Mouse (Mus musculus): Measurements from ENCODE around the gene Rps15.

Gene Rps15

GRCm38 (mm10) chr10:80288657-80289056, 3.6 kb upstream of the Rps15 start:
- no peak for DNase-seq (ENCODE audit: low spot score)

- DNase-seq (ENCODE audit: low spot score) = peak; percentile 49
Observed at GRCm38 (mm10) chr10:80293325-80293724, 1.1 kb downstream of the Rps15 start.

- peak; percentile 47 for DNase-seq (ENCODE audit: low spot score)
Observed at GRCm38 (mm10) chr10:80294311-80294710, 2.1 kb downstream of the Rps15 start.

DNA sequence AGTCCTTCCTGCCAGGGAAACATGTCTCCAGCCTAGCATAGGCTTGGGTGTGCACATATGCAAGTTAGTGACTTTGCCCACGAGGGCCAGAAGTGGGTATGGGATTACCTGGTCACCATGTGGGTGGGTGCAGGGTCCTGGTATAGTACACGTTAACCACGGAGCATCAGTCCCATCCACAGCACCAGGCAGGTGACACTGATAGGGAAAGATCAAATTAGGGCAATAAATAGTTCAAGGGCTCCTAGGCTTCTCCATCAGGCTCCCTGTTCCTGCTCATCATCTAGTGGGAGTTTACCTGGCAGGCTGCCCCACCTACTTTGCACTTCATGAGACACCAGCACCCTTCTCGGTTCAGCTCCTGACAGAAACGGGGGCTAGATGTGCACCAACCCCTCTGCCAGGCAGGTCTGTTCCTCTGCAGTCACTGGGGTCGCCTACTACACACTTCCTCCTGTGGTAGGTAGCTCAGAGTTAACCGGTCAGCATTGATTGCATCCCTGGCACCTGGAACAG, 2.6 kb downstream of the Rps15 start:
- DNase-seq (ENCODE audit: low spot score) = no peak

GRCm38 (mm10) chr10:80295618-80296425, 3.6 kb downstream of the Rps15 start, which contains the start of gene Apc2:
Gene Apc2, plus strand, starts transcription at chr10:80295977.
- DNase-seq (ENCODE audit: low spot score) = peak; percentile 74

GRCm38 (mm10) chr10:80296824-80297223, 4.6 kb downstream of the Rps15 start:
- no peak for DNase-seq (ENCODE audit: low spot score)

- DNase-seq (ENCODE audit: low spot score) = peak; percentile 47
Observed at GRCm38 (mm10) chr10:80297526-80298133, 5.4 kb downstream of the Rps15 start.

GRCm38 (mm10) chr10:80298571-80299281, 6.5 kb downstream of the Rps15 start:
- DNase-seq (ENCODE audit: low spot score) = peak; percentile 92

DNA sequence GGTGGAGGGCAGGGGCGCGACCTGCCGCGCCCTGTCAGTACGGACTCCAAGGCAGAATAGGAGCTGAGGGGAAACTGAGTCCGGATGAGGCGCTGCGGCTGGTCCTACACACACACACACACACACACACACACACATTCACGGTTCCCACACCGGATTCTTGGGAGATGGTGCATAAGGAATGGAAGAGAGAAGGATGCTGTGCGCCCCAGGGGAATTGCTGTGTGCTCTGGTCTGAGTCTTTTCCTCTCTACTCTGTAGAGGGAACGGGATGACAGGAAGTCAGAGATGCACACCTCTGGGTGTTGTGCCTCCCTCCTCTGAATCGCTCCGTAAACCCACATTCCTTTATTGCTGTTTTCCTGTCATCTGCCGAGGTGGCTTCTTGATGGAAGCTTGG, 7.0 kb downstream of the Rps15 start:
- peak; percentile 66 for DNase-seq (ENCODE audit: low spot score)

DNA sequence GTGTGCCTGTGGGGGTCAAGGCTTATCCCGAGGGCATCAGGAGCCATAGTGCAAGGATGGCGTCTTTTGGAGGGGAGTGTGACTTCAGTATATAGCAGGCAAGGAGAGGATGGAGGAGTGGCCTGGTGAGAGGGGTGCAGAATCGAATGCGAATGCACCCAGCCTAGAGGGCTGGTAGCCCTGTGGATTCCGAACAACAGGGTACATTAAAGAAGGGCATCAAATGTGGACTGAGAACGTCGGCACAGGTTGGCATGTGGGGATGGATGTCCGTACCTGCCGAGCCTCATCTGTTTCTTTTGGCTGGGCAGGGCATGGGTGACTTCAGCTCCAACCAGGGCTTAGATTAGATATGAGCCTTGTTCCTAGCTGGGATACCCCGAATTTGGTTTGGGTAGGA, 7.6 kb downstream of the Rps15 start:
- no peak for DNase-seq (ENCODE audit: low spot score)

- no peak for DNase-seq (ENCODE audit: low spot score)
Observed at GRCm38 (mm10) chr10:80300672-80301181, 8.5 kb downstream of the Rps15 start.

DNA sequence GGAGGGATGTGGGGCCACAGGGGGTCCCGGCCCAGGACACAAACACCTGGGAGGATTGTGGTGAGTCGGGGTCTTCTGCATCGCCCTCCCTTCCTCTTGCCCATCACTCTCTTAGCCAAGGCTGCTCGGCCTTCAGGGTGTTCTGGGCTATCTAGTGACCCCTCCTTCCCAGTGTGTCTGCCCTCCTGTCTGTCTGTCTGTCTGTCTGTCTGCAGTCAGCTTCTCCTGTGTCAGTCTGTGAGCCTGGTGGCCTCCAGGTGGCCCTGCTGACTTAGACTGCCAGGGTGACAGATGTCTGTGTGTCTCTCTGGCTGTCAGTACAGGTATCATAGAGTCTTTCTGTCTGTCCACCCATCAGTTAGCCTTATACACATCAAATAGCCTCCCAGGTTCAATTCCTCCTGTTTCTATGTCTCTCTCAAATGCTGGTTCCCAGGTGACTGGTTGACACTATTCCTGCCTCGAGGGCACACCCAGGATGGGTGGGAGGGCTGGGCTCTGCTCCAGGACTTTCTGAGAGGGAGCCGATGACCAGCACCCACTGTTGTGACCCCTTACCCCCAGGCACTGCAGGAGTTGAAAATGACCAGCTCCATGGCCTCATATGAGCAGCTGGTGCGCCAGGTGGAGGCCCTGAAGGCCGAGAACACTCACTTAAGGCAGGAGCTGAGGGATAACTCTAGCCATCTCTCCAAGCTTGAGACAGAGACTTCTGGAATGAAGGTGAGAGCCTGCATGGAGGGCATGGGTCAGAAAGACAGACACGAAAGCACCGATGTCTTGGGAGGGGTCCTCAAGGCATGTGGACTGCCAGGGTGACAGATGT, 9.2 kb downstream of the Rps15 start:
- DNase-seq (ENCODE audit: low spot score) = no peak

DNA sequence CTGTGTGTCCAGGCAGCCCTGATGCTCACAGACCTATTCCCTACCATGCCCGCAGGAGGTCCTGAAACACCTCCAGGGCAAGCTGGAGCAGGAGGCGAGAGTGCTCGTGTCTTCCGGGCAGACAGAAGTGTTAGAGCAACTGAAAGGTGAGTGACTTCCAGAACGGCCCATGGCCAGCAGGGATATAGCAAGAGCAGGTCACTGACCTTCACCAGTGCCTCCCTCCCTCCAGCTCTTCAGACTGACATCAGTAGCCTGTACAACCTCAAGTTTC, 9.8 kb downstream of the Rps15 start:
- no peak for DNase-seq (ENCODE audit: low spot score)

DNA sequence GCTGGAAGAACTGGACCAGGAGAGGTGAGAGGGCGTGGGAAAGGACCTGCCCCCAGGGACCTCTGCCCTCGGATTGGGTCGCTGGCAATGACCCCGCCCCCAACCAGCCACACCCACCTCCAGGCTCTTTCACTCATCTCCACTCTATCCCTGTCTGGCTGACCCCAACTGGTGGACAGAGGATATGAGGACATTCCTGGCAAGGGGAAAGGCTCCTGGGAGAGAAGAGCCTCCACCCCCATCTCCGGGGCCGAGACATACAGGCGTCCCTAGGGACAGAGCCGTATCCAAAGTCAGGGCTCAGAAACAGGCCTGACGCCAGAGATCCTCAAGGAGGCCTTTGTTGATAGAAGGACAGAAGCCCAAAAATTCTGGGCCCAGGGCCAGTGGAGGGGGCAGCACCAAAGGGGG, 10.2 kb downstream of the Rps15 start:
- peak; percentile 90 for DNase-seq (ENCODE audit: low spot score)

DNA sequence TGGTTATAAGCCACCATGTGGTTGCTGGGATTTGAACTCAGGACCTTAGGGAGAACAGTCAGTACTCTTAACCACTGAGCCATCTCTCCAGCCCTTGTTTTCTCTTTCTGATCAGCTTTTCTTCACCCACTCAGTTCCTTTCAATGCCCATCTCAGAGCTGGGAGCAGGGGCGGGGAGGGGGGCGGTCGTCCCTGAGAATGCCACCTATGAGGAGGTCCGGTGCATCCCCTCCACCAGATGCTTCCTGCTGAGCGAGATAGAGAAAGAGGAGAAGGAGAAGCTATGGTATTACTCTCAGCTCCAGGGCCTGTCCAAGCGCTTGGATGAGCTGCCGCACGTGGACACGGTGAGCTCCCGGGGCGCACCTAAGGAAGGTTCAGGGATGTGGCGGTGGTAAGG, 12.2 kb downstream of the Rps15 start:
- no peak for DNase-seq (ENCODE audit: low spot score)

DNA sequence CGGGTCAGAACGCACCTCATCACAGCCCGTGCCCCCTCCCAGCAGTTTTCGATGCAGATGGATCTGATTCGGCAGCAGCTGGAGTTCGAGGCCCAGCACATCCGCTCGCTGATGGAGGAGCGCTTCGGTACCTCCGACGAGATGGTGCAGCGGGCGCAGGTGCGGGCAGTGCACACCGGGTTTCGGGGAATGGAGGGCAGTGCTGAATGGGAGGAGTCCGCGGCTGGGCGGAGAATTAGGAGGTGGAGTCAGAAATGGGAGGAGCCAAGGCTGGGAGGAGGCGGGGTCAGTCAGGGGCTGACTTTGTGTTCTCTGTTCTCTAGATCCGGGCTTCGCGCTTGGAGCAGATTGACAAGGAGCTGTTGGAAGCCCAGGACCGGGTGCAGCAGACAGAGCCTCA, 12.6 kb downstream of the Rps15 start:
- DNase-seq (ENCODE audit: low spot score) = no peak

GRCm38 (mm10) chr10:80311560-80311959, 19.3 kb downstream of the Rps15 start:
- DNase-seq (ENCODE audit: low spot score) = no peak

DNA sequence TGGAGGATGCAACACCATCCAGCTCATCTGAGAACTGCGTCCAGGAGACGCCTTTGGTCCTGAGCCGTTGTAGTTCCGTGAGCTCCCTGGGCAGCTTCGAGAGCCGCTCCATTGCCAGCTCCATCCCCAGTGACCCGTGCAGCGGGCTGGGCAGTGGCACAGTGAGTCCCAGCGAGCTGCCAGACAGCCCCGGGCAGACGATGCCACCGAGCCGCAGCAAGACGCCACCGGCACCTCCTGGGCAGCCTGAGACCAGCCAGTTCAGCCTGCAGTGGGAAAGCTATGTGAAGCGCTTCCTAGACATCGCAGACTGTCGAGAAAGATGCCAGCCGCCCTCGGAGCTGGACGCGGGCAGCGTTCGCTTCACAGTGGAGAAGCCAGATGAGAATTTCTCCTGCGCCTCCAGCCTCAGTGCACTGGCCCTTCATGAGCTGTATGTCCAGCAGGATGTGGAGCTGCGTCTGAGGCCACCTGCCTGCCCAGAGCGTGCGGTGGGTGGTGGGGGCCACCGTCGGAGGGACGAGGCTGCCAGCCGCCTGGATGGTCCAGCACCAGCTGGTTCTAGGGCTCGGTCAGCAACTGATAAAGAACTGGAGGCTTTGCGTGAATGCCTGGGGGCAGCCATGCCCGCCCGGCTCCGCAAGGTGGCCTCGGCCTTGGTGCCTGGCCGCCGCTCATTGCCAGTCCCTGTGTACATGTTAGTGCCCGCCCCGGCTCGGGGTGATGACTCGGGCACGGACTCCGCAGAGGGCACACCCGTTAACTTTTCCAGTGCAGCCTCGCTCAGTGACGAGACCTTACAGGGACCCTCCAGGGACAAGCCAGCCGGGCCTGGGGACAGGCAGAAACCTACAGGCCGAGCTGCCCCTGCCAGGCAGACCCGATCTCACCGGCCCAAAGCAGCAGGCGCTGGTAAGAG, 20.6 kb downstream of the Rps15 start:
- no peak for DNase-seq (ENCODE audit: low spot score)

- DNase-seq (ENCODE audit: low spot score) = peak; percentile 68
Observed at GRCm38 (mm10) chr10:80313627-80314201, 21.5 kb downstream of the Rps15 start.

- no peak for DNase-seq (ENCODE audit: low spot score)
Observed at GRCm38 (mm10) chr10:80314494-80315001, 22.3 kb downstream of the Rps15 start.
